Mouse (Mus musculus): ENCODE data around the gene Btbd2. TPM values are rescaled to one million over a fixed set of nuclear protein-coding genes. Genes with fewer than 3 reads are reported as not detected.

Btbd2 gene
- total and polyA plus RNA-seq, 2 experiments from 2014 or later = 82.8 to 213 TPM

- ATAC-seq (no peak), DNase-seq (ENCODE audit: low spot score) (no peak)
- H3K9ac ChIP-seq (replicated peaks; ENCODE audit: low read length) = 0 out of 2 replicates have a peak overlapping the region, but pooled peaks have one; percentile 65
- H3K4me2 ChIP-seq (ENCODE audit: low read depth, low read length) = peak overlapping the region; percentile 89
- 85% methylated on average over 7 of the region's 7 CpGs for WGBS
- peaks cover 14% of the 10 kb centered on the region for H3K4me1 ChIP-seq (ENCODE audit: insufficient read depth, low read length)
- H3K4me3 ChIP-seq (ENCODE audit: low read length) = peak overlapping the region; percentile 75; the same call in 1 of the 2 replicates
- no peak for TF ChIP-seq CTCF (IDR thresholded peaks at IDR 0.05; ENCODE audit: low read depth)
- peak overlapping the region; percentile 91; the same call in 1 of the 2 replicates for H3K27ac ChIP-seq
- H3K9me3 ChIP-seq (ENCODE audit: low read length) = no peaks in the 10 kb centered on the region
- peaks cover 28% of the 10 kb centered on the region for H3K36me3 ChIP-seq (ENCODE audit: insufficient read depth, low read length)
- no peaks in the 10 kb centered on the region for H3K27me3 ChIP-seq (ENCODE audit: insufficient read depth, low read length)
Measured at GRCm38 (mm10) chr10:80604001-80604509, 52.8 kb downstream of the Btbd2 start.

- ATAC-seq (no peak), DNase-seq (ENCODE audit: low spot score) (no peak)
- H3K4me2 ChIP-seq (ENCODE audit: low read depth, low read length) = peak overlapping the region; percentile 89
- H3K36me3 ChIP-seq (ENCODE audit: insufficient read depth, low read length) = peaks cover 21% of the 10 kb centered on the region
- H3K4me3 ChIP-seq (ENCODE audit: low read length) = peak overlapping the region; percentile 75
- H3K27me3 ChIP-seq (ENCODE audit: insufficient read depth, low read length) = no peaks in the 10 kb centered on the region
- WGBS = 37% methylated on average over 7 of the region's 7 CpGs
- TF ChIP-seq CTCF (IDR thresholded peaks at IDR 0.05; ENCODE audit: low read depth) = no peak
- peak overlapping the region; percentile 91 for H3K27ac ChIP-seq
- peak overlapping the region; percentile 65 for H3K9ac ChIP-seq (replicated peaks; ENCODE audit: low read length)
- H3K9me3 ChIP-seq (ENCODE audit: low read length) = no peaks in the 10 kb centered on the region
- peaks cover 14% of the 10 kb centered on the region for H3K4me1 ChIP-seq (ENCODE audit: insufficient read depth, low read length)
Measured at GRCm38 (mm10) chr10:80603364-80603763, 53.5 kb downstream of the Btbd2 start.

- peaks cover 16% of the 10 kb centered on the region for H3K36me3 ChIP-seq (ENCODE audit: insufficient read depth, low read length)
- H3K27me3 ChIP-seq (ENCODE audit: insufficient read depth, low read length) = no peaks in the 10 kb centered on the region
- peak within 1 kb of the TSS; percentile 89 for H3K4me2 ChIP-seq (ENCODE audit: low read depth, low read length)
- ATAC-seq (peak; percentile 97), DNase-seq (ENCODE audit: low spot score) (peak; percentile 98)
- peak within 1 kb of the TSS; percentile 65 for H3K9ac ChIP-seq (replicated peaks; ENCODE audit: low read length)
- peak within 1 kb of the TSS; percentile 75 for H3K4me3 ChIP-seq (ENCODE audit: low read length)
- H3K9me3 ChIP-seq (ENCODE audit: low read length) = no peaks in the 10 kb centered on the region
- H3K27ac ChIP-seq = peak within 1 kb of the TSS; percentile 91
- peaks cover 14% of the 10 kb centered on the region for H3K4me1 ChIP-seq (ENCODE audit: insufficient read depth, low read length)
- under 1% methylated on average over 53 of the region's 54 CpGs for whole genome bisulfite sequencing
- no peak for TF ChIP-seq CTCF (IDR thresholded peaks at IDR 0.05; ENCODE audit: low read depth)
Measured at GRCm38 (mm10) chr10:80602698-80603325, 54.1 kb downstream of the Btbd2 start, which contains the start of the genes Scamp4 and Adat3. Gene Scamp4 (plus strand): TSS chr10:80602872. Gene Adat3 (plus strand): TSS chr10:80602880.

GRCm38 (mm10) chr10:80596318-80596717, 60.6 kb downstream of the Btbd2 start:
- WGBS = 38% methylated on average over 4 of the region's 4 CpGs
- no peak overlapping the region for H3K9ac ChIP-seq (replicated peaks; ENCODE audit: low read length)

More at GRCm38 (mm10) chr10:80596318-80596717, 60.6 kb downstream of the Btbd2 start:
- no peak overlapping the region for H3K27ac ChIP-seq
- H3K27me3 ChIP-seq (ENCODE audit: insufficient read depth, low read length) = no peaks in the 10 kb centered on the region
- DNase-seq (ENCODE audit: low spot score) = no peak
- H3K4me3 ChIP-seq (ENCODE audit: low read length) = no peak overlapping the region
- TF ChIP-seq CTCF (IDR thresholded peaks at IDR 0.05; ENCODE audit: low read depth) = no peak
- H3K9me3 ChIP-seq (ENCODE audit: low read length) = no peaks in the 10 kb centered on the region
- H3K36me3 ChIP-seq (ENCODE audit: insufficient read depth, low read length) = no peaks in the 10 kb centered on the region
- H3K4me1 ChIP-seq (ENCODE audit: insufficient read depth, low read length) = no peaks in the 10 kb centered on the region
- no peak overlapping the region for H3K4me2 ChIP-seq (ENCODE audit: low read depth, low read length)
- no peak for ATAC-seq

Small RNA genes within 50 kb of the gene (microRNA-seq; reads per million reads assigned to microRNA genes)
- gene Mir6912 = 0 to 0.18 reads per million in 2 experiments

Other genes starting within 250 kb of the Btbd2 start
- 132 TPM in 2 replicates for gene Tcf3, start 223.4 kb downstream of the Btbd2 start, total RNA-seq (2014; rRNA removed)
- gene Tcf3, start 223.4 kb downstream of the Btbd2 start, polyA plus RNA-seq (2015; fragmentation: Nextera tagmentation; extraction: Ambion mirVana) = 36.2 and 36.4 TPM in 2 replicates
- 2.5 and 5.0 TPM in 2 replicates for gene Onecut3, start 162.2 kb downstream of the Btbd2 start, total RNA-seq (2014; rRNA removed)
- 0.57 and 0.74 TPM in 2 replicates for gene Onecut3, start 162.2 kb downstream of the Btbd2 start, polyA plus RNA-seq (2015; fragmentation: Nextera tagmentation; extraction: Ambion mirVana)
- 0.61 and 1.1 TPM in 2 replicates for gene Atp8b3, start 117.9 kb downstream of the Btbd2 start, total RNA-seq (2014; rRNA removed)
- gene Atp8b3, start 117.9 kb downstream of the Btbd2 start, polyA plus RNA-seq (2015; fragmentation: Nextera tagmentation; extraction: Ambion mirVana) = 0.96 and 1.2 TPM in 2 replicates
- gene Rexo1, start 95.5 kb downstream of the Btbd2 start, total RNA-seq (2014; rRNA removed) = 47.2 and 51.0 TPM in 2 replicates
- 25.1 and 27.6 TPM in 2 replicates for gene Rexo1, start 95.5 kb downstream of the Btbd2 start, polyA plus RNA-seq (2015; fragmentation: Nextera tagmentation; extraction: Ambion mirVana)
- 16.6 and 17.0 TPM in 2 replicates for gene Klf16, start 79.8 kb downstream of the Btbd2 start, total RNA-seq (2014; rRNA removed)
- 8.2 and 8.6 TPM in 2 replicates for gene Klf16, start 79.8 kb downstream of the Btbd2 start, polyA plus RNA-seq (2015; fragmentation: Nextera tagmentation; extraction: Ambion mirVana)
- 389 and 721 TPM in 2 replicates for gene Abhd17a, start 66.7 kb downstream of the Btbd2 start, total RNA-seq (2014; rRNA removed)
- gene Abhd17a, start 66.7 kb downstream of the Btbd2 start, polyA plus RNA-seq (2015; fragmentation: Nextera tagmentation; extraction: Ambion mirVana) = 159 and 171 TPM in 2 replicates
- gene Scamp4, start 54.2 kb downstream of the Btbd2 start, total RNA-seq (2014; rRNA removed) = 39.5 and 43.2 TPM in 2 replicates
- gene Scamp4, start 54.2 kb downstream of the Btbd2 start, polyA plus RNA-seq (2015; fragmentation: Nextera tagmentation; extraction: Ambion mirVana) = 68.3 and 69.1 TPM in 2 replicates
- gene Adat3, start 54.2 kb downstream of the Btbd2 start, total RNA-seq (2014; rRNA removed) = 7.3 and 11.4 TPM in 2 replicates
- gene Adat3, start 54.2 kb downstream of the Btbd2 start, polyA plus RNA-seq (2015; fragmentation: Nextera tagmentation; extraction: Ambion mirVana) = 3.6 and 4.0 TPM in 2 replicates
- gene Gm49322, start 51.0 kb downstream of the Btbd2 start, total RNA-seq (2014; rRNA removed) = 0.54 and 2.2 TPM in 2 replicates
- gene Gm49322, start 51.0 kb downstream of the Btbd2 start, polyA plus RNA-seq (2015; fragmentation: Nextera tagmentation; extraction: Ambion mirVana) = 1.1 TPM in 2 replicates
- gene Csnk1g2, start 34.2 kb downstream of the Btbd2 start, total RNA-seq (2014; rRNA removed) = 128 and 156 TPM in 2 replicates
- gene Csnk1g2, start 34.2 kb downstream of the Btbd2 start, polyA plus RNA-seq (2015; fragmentation: Nextera tagmentation; extraction: Ambion mirVana) = 94.3 and 95.5 TPM in 2 replicates
- gene Mknk2, start 21.0 kb upstream of the Btbd2 start, total RNA-seq (2014; rRNA removed) = 84.5 and 95.4 TPM in 2 replicates
- gene Mknk2, start 21.0 kb upstream of the Btbd2 start, polyA plus RNA-seq (2015; fragmentation: Nextera tagmentation; extraction: Ambion mirVana) = 38.2 and 40.5 TPM in 2 replicates
- 68.3 and 76.4 TPM in 2 replicates for gene Mob3a, start 44.9 kb upstream of the Btbd2 start, total RNA-seq (2014; rRNA removed)
- 37.2 and 38.8 TPM in 2 replicates for gene Mob3a, start 44.9 kb upstream of the Btbd2 start, polyA plus RNA-seq (2015; fragmentation: Nextera tagmentation; extraction: Ambion mirVana)
- 31.1 and 31.6 TPM in 2 replicates for gene Izumo4, start 45.1 kb upstream of the Btbd2 start, total RNA-seq (2014; rRNA removed)
- gene Izumo4, start 45.1 kb upstream of the Btbd2 start, polyA plus RNA-seq (2015; fragmentation: Nextera tagmentation; extraction: Ambion mirVana) = 46.7 and 52.2 TPM in 2 replicates
- 195 and 201 TPM in 2 replicates for gene Ap3d1, start 85.2 kb upstream of the Btbd2 start, total RNA-seq (2014; rRNA removed)
- gene Ap3d1, start 85.2 kb upstream of the Btbd2 start, polyA plus RNA-seq (2015; fragmentation: Nextera tagmentation; extraction: Ambion mirVana) = 99.2 and 99.7 TPM in 2 replicates
- 27.2 and 27.7 TPM in 2 replicates for gene Dot1l, start 98.1 kb upstream of the Btbd2 start, total RNA-seq (2014; rRNA removed)
- 10.3 and 12.6 TPM in 2 replicates for gene Dot1l, start 98.1 kb upstream of the Btbd2 start, polyA plus RNA-seq (2015; fragmentation: Nextera tagmentation; extraction: Ambion mirVana)
- 14.2 and 22.0 TPM in 2 replicates for gene Sf3a2, start 141.1 kb upstream of the Btbd2 start, total RNA-seq (2014; rRNA removed)
- gene Sf3a2, start 141.1 kb upstream of the Btbd2 start, polyA plus RNA-seq (2015; fragmentation: Nextera tagmentation; extraction: Ambion mirVana) = 48.7 and 53.2 TPM in 2 replicates
- gene Plekhj1, start 141.6 kb upstream of the Btbd2 start, total RNA-seq (2014; rRNA removed) = 74.4 and 82.3 TPM in 2 replicates
- gene Plekhj1, start 141.6 kb upstream of the Btbd2 start, polyA plus RNA-seq (2015; fragmentation: Nextera tagmentation; extraction: Ambion mirVana) = 99.4 and 103 TPM in 2 replicates
- gene Amh, start 148.2 kb upstream of the Btbd2 start, total RNA-seq (2014; rRNA removed) = 0.47 and 2.6 TPM in 2 replicates
- gene Amh, start 148.2 kb upstream of the Btbd2 start, polyA plus RNA-seq (2015; fragmentation: Nextera tagmentation; extraction: Ambion mirVana) = 0.24 TPM in 1 of 2 replicates, not detected in the other
- gene Jsrp1, start 156.4 kb upstream of the Btbd2 start, total RNA-seq (2014; rRNA removed) = 0.22 TPM in 1 of 2 replicates, not detected in the other
- 1.4 and 1.6 TPM in 2 replicates for gene Jsrp1, start 156.4 kb upstream of the Btbd2 start, polyA plus RNA-seq (2015; fragmentation: Nextera tagmentation; extraction: Ambion mirVana)
- 1,128 and 1,180 TPM in 2 replicates for gene Oaz1, start 169.6 kb upstream of the Btbd2 start, total RNA-seq (2014; rRNA removed)
- 1,097 and 1,185 TPM in 2 replicates for gene Oaz1, start 169.6 kb upstream of the Btbd2 start, polyA plus RNA-seq (2015; fragmentation: Nextera tagmentation; extraction: Ambion mirVana)
- gene Lingo3, start 187.0 kb upstream of the Btbd2 start, total RNA-seq (2014; rRNA removed) = 66.9 and 70.3 TPM in 2 replicates
- gene Lingo3, start 187.0 kb upstream of the Btbd2 start, polyA plus RNA-seq (2015; fragmentation: Nextera tagmentation; extraction: Ambion mirVana) = 26.6 and 28.0 TPM in 2 replicates
- gene Lsm7, start 198.1 kb upstream of the Btbd2 start, total RNA-seq (2014; rRNA removed) = 165 and 189 TPM in 2 replicates
- 279 and 295 TPM in 2 replicates for gene Lsm7, start 198.1 kb upstream of the Btbd2 start, polyA plus RNA-seq (2015; fragmentation: Nextera tagmentation; extraction: Ambion mirVana)
- 161 and 174 TPM in 2 replicates for gene Sppl2b, start 198.2 kb upstream of the Btbd2 start, total RNA-seq (2014; rRNA removed)
- gene Sppl2b, start 198.2 kb upstream of the Btbd2 start, polyA plus RNA-seq (2015; fragmentation: Nextera tagmentation; extraction: Ambion mirVana) = 76.0 and 76.2 TPM in 2 replicates
- gene Tmprss9, start 214.8 kb upstream of the Btbd2 start, total RNA-seq (2014; rRNA removed) = 0.04 and 0.10 TPM in 2 replicates
- 0.14 and 0.26 TPM in 2 replicates for gene Tmprss9, start 214.8 kb upstream of the Btbd2 start, polyA plus RNA-seq (2015; fragmentation: Nextera tagmentation; extraction: Ambion mirVana)
- gene Timm13, start 243.9 kb upstream of the Btbd2 start, total RNA-seq (2014; rRNA removed) = 150 and 155 TPM in 2 replicates
- gene Timm13, start 243.9 kb upstream of the Btbd2 start, polyA plus RNA-seq (2015; fragmentation: Nextera tagmentation; extraction: Ambion mirVana) = 366 and 369 TPM in 2 replicates

Data from hindbrain, postnatal 0 days (tissue).